Mouse (Mus musculus) urinary bladder, postnatal 25 days (tissue): ENCODE measurements around the gene Psors1c2.

Experiments used
- DNase-seq: peaks from one replicate; pipeline ENCODE4 v3.0.0; 2022; ENCODE audit warnings: low spot score

Gene Psors1c2

DNA sequence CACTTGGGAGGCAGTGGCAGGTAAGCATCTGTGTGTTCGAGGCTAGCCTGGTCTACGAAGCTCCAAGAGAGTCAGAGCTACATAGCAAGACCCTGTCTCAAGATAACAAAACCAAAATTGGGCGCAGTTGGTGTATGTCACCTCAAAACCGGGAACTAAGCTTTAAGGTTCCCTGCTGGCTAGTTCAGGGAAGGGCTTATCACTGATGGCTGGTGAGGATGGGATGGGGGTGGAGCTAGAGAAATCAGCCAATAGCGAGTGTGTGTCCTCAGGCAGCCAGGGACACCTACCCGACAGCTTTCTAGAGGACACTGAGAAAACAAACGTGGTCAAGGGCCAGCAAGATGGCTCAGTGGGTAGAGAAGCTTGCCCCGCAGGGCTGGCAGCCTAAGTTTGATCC lies 25.2 kb downstream of the Psors1c2 start:
- DNase-seq, result no peak

DNA sequence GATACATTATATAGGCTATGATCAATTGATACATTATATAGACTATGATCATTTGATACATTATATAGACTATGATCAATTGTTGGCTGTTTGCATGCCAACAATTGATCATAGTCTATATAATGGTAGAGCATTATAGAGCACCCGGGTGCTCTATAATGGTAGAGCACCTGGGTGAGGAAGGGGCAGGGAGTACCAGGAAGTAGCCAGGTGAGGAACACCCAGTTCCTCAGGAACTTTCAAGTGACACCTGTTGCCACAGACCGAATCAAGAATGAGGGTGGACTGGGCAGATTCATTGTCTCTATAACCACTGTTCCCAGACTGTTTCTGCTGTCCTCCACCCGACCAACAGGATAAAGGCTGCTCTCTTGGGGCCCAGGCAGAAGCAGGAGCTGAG lies 34.1 kb downstream of the Psors1c2 start, which contains the start of gene 2300002M23Rik:
Gene 2300002M23Rik (plus strand): TSS at position 301 of the 400 bp plus-strand sequence.
- no peak for DNase-seq

GRCm38 (mm10) chr17:35567767-35568166 lies 34.8 kb downstream of the Psors1c2 start:
- DNase-seq, result no peak

DNA sequence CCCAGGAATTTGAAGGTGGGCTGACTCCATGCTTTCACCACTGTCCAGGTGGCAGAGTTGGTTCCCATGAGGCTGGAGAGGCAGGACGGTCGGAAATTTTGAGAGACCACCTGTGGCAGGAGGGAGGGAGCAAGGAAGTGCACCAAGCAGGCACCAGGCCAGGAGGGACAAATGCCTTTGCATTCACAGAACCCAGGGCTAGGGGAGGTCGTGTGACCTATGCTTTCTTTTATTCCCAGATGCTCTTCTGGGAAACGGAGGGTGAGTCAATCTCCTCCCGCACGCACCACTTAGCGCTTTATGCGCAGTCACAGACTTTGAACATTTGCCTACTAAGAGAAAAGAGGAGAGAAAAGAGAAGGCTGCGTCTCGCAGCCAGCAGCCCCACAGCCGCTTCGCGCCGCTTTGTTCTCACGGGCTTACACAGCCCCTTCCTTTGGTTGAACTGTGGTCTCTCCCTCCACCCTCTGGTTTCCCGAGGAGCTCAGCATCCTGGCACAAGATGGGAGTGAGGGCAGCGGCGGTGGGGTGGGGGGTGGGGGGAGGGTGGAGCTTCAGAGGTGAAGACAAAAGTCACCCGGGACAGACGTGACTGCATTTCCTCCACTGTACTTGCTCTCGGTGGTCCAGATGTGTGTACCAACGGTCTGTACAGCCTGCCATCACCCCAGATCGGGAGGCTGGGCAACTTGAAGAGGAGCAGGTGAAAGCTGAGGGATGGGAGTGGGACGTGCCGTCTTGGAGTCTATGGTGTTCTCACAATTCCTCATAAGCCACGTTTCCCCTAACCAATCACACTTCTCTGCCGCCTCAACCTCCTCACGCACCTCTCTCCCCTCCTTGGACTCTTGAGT lies 36.3 kb downstream of the Psors1c2 start:
- no peak for DNase-seq

- no peak for DNase-seq
These were observed 37.8 kb downstream of the Psors1c2 start for GRCm38 (mm10) chr17:35570836-35571235.

DNA sequence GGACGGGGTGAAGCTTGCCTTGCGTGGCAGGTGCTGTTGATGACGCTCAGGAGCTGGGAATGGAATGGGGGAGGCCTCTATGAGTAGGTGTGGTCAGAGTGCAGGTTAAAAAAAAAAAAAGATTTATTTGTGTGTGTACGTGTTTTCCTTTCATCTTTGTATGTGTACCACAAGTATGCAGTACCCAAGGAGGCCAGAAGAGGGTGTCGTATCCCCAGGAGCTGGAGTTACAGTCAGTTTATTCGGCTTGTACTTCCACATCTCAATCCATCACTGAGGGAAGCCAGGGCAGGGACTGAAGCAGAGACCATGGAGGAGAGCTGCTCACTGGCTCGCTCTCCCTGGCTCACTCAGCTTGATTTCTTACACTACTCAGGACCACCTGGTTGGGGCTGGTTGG lies 38.5 kb downstream of the Psors1c2 start:
- no peak for DNase-seq

DNA sequence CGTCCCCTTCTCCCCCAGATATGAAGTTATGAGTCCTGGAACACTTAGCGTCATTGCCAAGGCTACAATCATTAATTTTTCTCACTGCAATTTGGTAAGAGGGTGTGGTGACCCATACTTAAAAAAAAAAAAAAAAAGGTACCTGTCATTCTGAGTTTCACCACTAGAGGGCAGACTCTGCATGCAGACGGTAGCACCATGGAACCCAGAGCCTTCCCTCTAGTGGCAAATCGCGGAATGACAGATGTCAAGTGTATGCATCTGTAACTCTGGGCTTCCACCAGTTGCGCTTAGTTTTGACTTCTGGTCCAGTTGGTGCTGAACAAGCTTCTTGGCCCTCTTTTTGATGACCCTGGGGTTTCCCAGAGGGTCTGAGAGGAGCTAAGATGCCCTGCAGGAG lies 45.2 kb downstream of the Psors1c2 start:
- peak; percentile 83 for DNase-seq

- DNase-seq, result no peak
These were observed 49.9 kb downstream of the Psors1c2 start for GRCm38 (mm10) chr17:35582900-35583299.
